Mouse (Mus musculus): ENCODE data around the gene Frmd4a.

DNA sequence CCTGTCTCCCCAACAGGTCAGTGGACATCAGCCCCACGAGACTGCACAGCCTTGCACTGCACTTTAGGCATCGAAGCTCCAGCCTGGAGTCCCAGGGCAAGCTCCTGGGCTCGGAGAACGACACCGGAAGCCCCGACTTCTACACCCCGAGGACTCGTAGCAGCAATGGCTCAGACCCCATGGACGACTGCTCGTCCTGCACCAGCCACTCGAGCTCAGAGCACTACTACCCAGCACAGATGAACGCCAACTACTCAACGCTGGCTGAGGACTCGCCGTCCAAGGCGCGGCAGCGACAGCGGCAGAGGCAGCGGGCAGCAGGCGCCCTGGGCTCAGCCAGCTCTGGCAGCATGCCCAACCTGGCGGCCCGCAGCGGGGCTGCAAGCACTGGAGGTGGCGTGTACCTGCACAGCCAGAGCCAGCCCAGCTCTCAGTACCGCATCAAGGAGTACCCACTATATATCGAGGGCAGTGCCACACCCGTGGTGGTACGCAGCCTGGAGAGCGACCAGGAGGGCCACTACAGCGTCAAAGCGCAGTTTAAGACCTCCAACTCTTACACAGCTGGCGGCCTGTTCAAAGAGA lies 585.9 kb downstream of the Frmd4a start:
- TF ChIP-seq CTCF (IDR thresholded peaks at IDR 0.05; ENCODE audit: extremely low read depth, insufficient read depth, insufficient read length, insufficient replicate concordance) (no peak), POLR2A (IDR thresholded peaks at IDR 0.05; ENCODE audit: low read depth, low read length) (no peak)

All from spleen, adult 2 months (tissue).